Mouse (Mus musculus) CH12.LX (cell line): ENCODE data around the gene Myo3b.

Source experiments
- CTCF ChIP-seq, 2 experiments: IDR thresholded peaks in 1 of 2; conservative IDR thresholded peaks in 1 of 2; 2 replicates each; pipeline ENCODE4 v1.5.1; 2011 to 2012; ENCODE audit warnings: low read depth in 2 of 2, low read length in 2 of 2, improper control_type of control experiment in 1 of 2, inconsistent platforms in 1 of 2, mild to moderate bottlenecking in 1 of 2, moderate library complexity in 1 of 2
- NRF1 ChIP-seq: IDR thresholded peaks from 2 replicates; pipeline ENCODE4 v1.6.1; 2014; ENCODE audit warnings: low read depth, mild to moderate bottlenecking, inconsistent platforms, low read length, improper control_type of control experiment, moderate library complexity

GRCm38 (mm10) chr2:70388645-70389044 lies 349.7 kb downstream of the Myo3b start:
- no peak for TF ChIP-seq CTCF (conservative IDR thresholded peaks at IDR 0.05 in 1 of 2, IDR thresholded peaks at IDR 0.05 in 1 of 2; ENCODE audit: low read depth in 2 of 2, low read length in 2 of 2)
- no peak for TF ChIP-seq NRF1
